Mouse (Mus musculus) gastrocnemius, adult 2 months (tissue): ENCODE results near the gene Fsd1l. TPM values are rescaled to one million over a fixed set of nuclear protein-coding genes. Genes with fewer than 3 reads are reported as not detected.

Experiments
- DNase-seq: peaks from one replicate; pipeline ENCODE4 v3.0.0; 2022
- H3K27ac ChIP-seq: fragments of 200-600 bp; 2 replicates; pipeline ENCODE4 v1.8.1; 2022; ENCODE audit warnings: mild to moderate bottlenecking
- H3K4me3 ChIP-seq: fragments of 200-600 bp; 2 replicates; pipeline ENCODE4 v1.8.1; 2022; ENCODE audit warnings: mild to moderate bottlenecking, moderate library complexity
- CTCF ChIP-seq: fragments of 200-600 bp; IDR thresholded peaks from 2 replicates; pipeline ENCODE4 v1.8.1; 2022; ENCODE audit warnings: antibody characterized with exemption, mild to moderate bottlenecking, moderate library complexity
- intact Hi-C: fragments of 180-260 bp; cut with DNase I; formaldehyde crosslinking; loops from one replicate; pipeline ENCODE4 v1.15.1; 2025
- long read RNA-seq, 2 experiments: library from polyadenylated mRNA; stranded (forward); transcript quantifications; one replicate each; pipeline ENCODE4 v2.0.0; 2021
- total RNA-seq, 2 experiments: library from RNA; stranded (reverse); gene quantifications; 2 replicates each; pipeline ENCODE4 v1.2.3; 2021

The Fsd1l gene
- total RNA-seq, result 10 to 100 TPM; 10.7 to 12.8 TPM
- long read RNA-seq, experiment 1, result 0 reads
- long read RNA-seq, experiment 2, result 0 reads

GRCm38 (mm10) chr4:53631316-53632010, at the start of gene Fsd1l:
Fsd1l (plus strand) TSS chr4:53631471.
- intact Hi-C loops, result loop anchor here (1.0 kb wide), 1 partner anchor 31 kb away; no protein-coding TSS in a partner anchor
- peak within 1 kb of the TSS; percentile 88 for H3K27ac ChIP-seq
- peak; percentile 91 for DNase-seq
- peak within 1 kb of the TSS; percentile 82 for H3K4me3 ChIP-seq
- peak; percentile 55 for TF ChIP-seq CTCF

GRCm38 (mm10) chr4:53587676-53588075, 43.6 kb upstream of the Fsd1l start:
- Histone ChIP-seq H3K27ac (no peak overlapping the region), H3K4me3 (no peak overlapping the region)
- DNase-seq, result no peak
- TF ChIP-seq CTCF, result no peak
- intact Hi-C loops, result no loop called here

- DNase-seq, result no peak
- TF ChIP-seq CTCF, result no peak
- intact Hi-C loops, result no loop called here
- Histone ChIP-seq H3K27ac (peak overlapping the region; percentile 12; the same call in 1 of the 2 replicates), H3K4me3 (no peak overlapping the region)
These were observed 42.3 kb upstream of the Fsd1l start for GRCm38 (mm10) chr4:53588936-53589335.

- no peak overlapping the region for H3K27ac ChIP-seq
- intact Hi-C loops, result no loop called here
- H3K4me3 ChIP-seq, result no peak overlapping the region
- DNase-seq, result no peak
- TF ChIP-seq CTCF, result no peak
These were observed 41.8 kb upstream of the Fsd1l start for GRCm38 (mm10) chr4:53589466-53589865.

- no peak for TF ChIP-seq CTCF
- intact Hi-C loops, result loop anchor here (5.0 kb wide), 4 partner anchors 43 to 473 kb away; partner anchors contain the start of gene Slc44a1
- no peak overlapping the region for H3K4me3 ChIP-seq
- H3K27ac ChIP-seq, result no peak overlapping the region
- DNase-seq, result no peak
These were observed 41.1 kb upstream of the Fsd1l start for GRCm38 (mm10) chr4:53590163-53590562.

- no peak for DNase-seq
- no peak for TF ChIP-seq CTCF
- intact Hi-C loops, result loop anchor here (5.0 kb wide), 4 partner anchors 44 to 474 kb away; partner anchors contain the start of gene Slc44a1
- H3K4me3 ChIP-seq, result no peak overlapping the region
- peak overlapping the region; percentile 80 for H3K27ac ChIP-seq
These were observed 40.4 kb upstream of the Fsd1l start for GRCm38 (mm10) chr4:53590691-53591447.

GRCm38 (mm10) chr4:53591536-53591935, 39.7 kb upstream of the Fsd1l start:
- Histone ChIP-seq H3K4me3 (peak overlapping the region; percentile 35; the same call in 1 of the 2 replicates), H3K27ac (peak overlapping the region; percentile 80)
- TF ChIP-seq CTCF, result no peak
- DNase-seq, result no peak
- intact Hi-C loops, result loop anchor here (5.0 kb wide), 4 partner anchors 44 to 474 kb away; partner anchors contain the start of gene Slc44a1

- TF ChIP-seq CTCF, result no peak
- intact Hi-C loops, result loop anchor here (5.0 kb wide), 4 partner anchors 45 to 475 kb away; partner anchors contain the start of gene Slc44a1
- no peak for DNase-seq
- Histone ChIP-seq H3K27ac (peak overlapping the region; percentile 80), H3K4me3 (peak overlapping the region; percentile 35)
These were observed 39.3 kb upstream of the Fsd1l start for GRCm38 (mm10) chr4:53591941-53592340.

- peak overlapping the region; percentile 35; the same call in 1 of the 2 replicates for H3K4me3 ChIP-seq
- no peak for TF ChIP-seq CTCF
- intact Hi-C loops, result loop anchor here (5.0 kb wide), 4 partner anchors 45 to 475 kb away; partner anchors contain the start of gene Slc44a1
- peak; percentile 29 for DNase-seq
- peak overlapping the region; percentile 80 for H3K27ac ChIP-seq
These were observed 38.9 kb upstream of the Fsd1l start for GRCm38 (mm10) chr4:53592386-53592785.

GRCm38 (mm10) chr4:53594204-53594603, 37.1 kb upstream of the Fsd1l start:
- TF ChIP-seq CTCF, result peak; percentile 81
- peak overlapping the region; percentile 80; the same call in 1 of the 2 replicates for H3K27ac ChIP-seq
- DNase-seq, result peak; percentile 53

GRCm38 (mm10) chr4:53595246-53596062, 35.8 kb upstream of the Fsd1l start:
- DNase-seq, result no peak
- Histone ChIP-seq H3K4me3 (no peak overlapping the region), H3K27ac (peak overlapping the region; percentile 53; the same call in 1 of the 2 replicates)
- no peak for TF ChIP-seq CTCF
- intact Hi-C loops, result no loop called here

More at GRCm38 (mm10) chr4:53594204-53594603, 37.1 kb upstream of the Fsd1l start:
- intact Hi-C loops, result loop anchor here (5.0 kb wide), 4 partner anchors 47 to 477 kb away; partner anchors contain the start of gene Slc44a1
- H3K4me3 ChIP-seq, result no peak overlapping the region
